Mouse (Mus musculus) G1E (cell line): ENCODE results near the gene Tbxa2r.

Source experiments
- CTCF ChIP-seq: IDR thresholded peaks from 2 replicates; pipeline ENCODE4 v1.5.1; 2012; ENCODE audit warnings: low read depth, low read length, inconsistent platforms, mixed read lengths
- GATA1 ChIP-seq: IDR thresholded peaks from 2 replicates; pipeline ENCODE4 v1.6.1; 2012; ENCODE audit warnings: borderline replicate concordance, low read length, inconsistent platforms, mixed read lengths
- POLR2AphosphoS5 ChIP-seq: IDR thresholded peaks from 2 replicates; pipeline ENCODE4 v1.6.1; 2012; ENCODE audit warnings: low read depth, low read length, inconsistent platforms; ENCODE audit not compliant: insufficient replicate concordance
- TAL1 ChIP-seq: conservative IDR thresholded peaks from 2 replicates; pipeline ENCODE4 v1.6.1; 2012; ENCODE audit warnings: low read depth, low read length, inconsistent platforms, mixed read lengths

- no peak for TF ChIP-seq CTCF
- TF ChIP-seq TAL1 = no peak
- TF ChIP-seq POLR2AphosphoS5 = no peak
- TF ChIP-seq GATA1 = no peak
These were observed 19.0 kb upstream of the Tbxa2r start for GRCm38 (mm10) chr10:81309571-81309970.
